ENCODE assay signal across 10 mouse cellular contexts in genomic region chrX:53233689-53234088, GRCm38 (mm10). TPM values are rescaled to one million over a fixed set of nuclear protein-coding genes. Genes with fewer than 3 reads are reported as not detected.
DNase-seq lines count a peak whose midpoint lies in the region; ATAC-seq and TF ChIP-seq lines count a peak whose summit lies in the region.
"Had no signal": no experiment of that assay in that cellular context is flagged by ENCODE, and none has a peak within 500 bp of the region (broad histone marks: within the 10 kb centered on the region; RNA-seq: fewer than 3 reads in every experiment).

No protein-coding gene starts in this region.

- H3K27ac ChIP-seq in heart, embryonic 11.5 days (ENCODE audit: low read depth, low read length), result no peak overlapping the region
- peak overlapping the region; percentile 39 for H3K27ac ChIP-seq in limb, embryonic 14.5 days (replicated peaks; ENCODE audit: low read depth, low read length)
- H3K27ac ChIP-seq in forebrain, embryonic 14.5 days (ENCODE audit: low read depth, low read length), result no peak overlapping the region
- H3K27ac ChIP-seq: midbrain, embryonic 10.5 days had no signal

- no peak overlapping the region for H3K9ac ChIP-seq in heart, embryonic 11.5 days (ENCODE audit: low read depth, low read length)
- H3K9ac ChIP-seq in limb, embryonic 14.5 days (ENCODE audit: low read depth, low read length, severe bottlenecking), result no peak overlapping the region
- no peak overlapping the region for H3K9ac ChIP-seq in forebrain, embryonic 14.5 days (ENCODE audit: low read length)

- 33% methylated on average over 4 of the region's 4 CpGs for WGBS in heart, embryonic 11.5 days (ENCODE audit: insufficient replicate concordance)
- WGBS in limb, embryonic 14.5 days, result 24% methylated on average over 4 of the region's 4 CpGs
- 38% methylated on average over 4 of the region's 4 CpGs for WGBS in forebrain, embryonic 14.5 days

- H3K27me3 ChIP-seq in heart, embryonic 11.5 days (ENCODE audit: control insufficient read depth, insufficient read depth, low read length), result no peaks in the 10 kb centered on the region
- H3K27me3 ChIP-seq in limb, embryonic 14.5 days (ENCODE audit: control insufficient read depth, insufficient read depth, low read length), result no peaks in the 10 kb centered on the region
- no peaks in the 10 kb centered on the region for H3K27me3 ChIP-seq in forebrain, embryonic 14.5 days (replicated peaks; ENCODE audit: control insufficient read depth, insufficient read depth, low read length)

- TF ChIP-seq CTCF in brain, embryonic 14.5 days (IDR thresholded peaks at IDR 0.05; ENCODE audit: borderline replicate concordance, extremely low read depth, insufficient read depth, insufficient read length), result peak; percentile 5; the same call in 1 of the 2 replicates

- intact Hi-C loops in gastrocnemius, postnatal 36 days (cut with DNase I), result no loop called here

- H3K36me3 ChIP-seq in heart, embryonic 11.5 days (ENCODE audit: control insufficient read depth, insufficient read depth, low read length), result no peaks in the 10 kb centered on the region
- no peaks in the 10 kb centered on the region for H3K36me3 ChIP-seq in limb, embryonic 14.5 days (ENCODE audit: control insufficient read depth, insufficient read depth, low read length)
- no peaks in the 10 kb centered on the region for H3K36me3 ChIP-seq in forebrain, embryonic 14.5 days (ENCODE audit: control insufficient read depth, insufficient read depth, low read length)
- H3K36me3 ChIP-seq: midbrain, embryonic 10.5 days had no signal

- H3K4me1 ChIP-seq in heart, embryonic 11.5 days (ENCODE audit: control insufficient read depth, insufficient read depth, low read length), result no peaks in the 10 kb centered on the region
- H3K4me1 ChIP-seq in limb, embryonic 14.5 days (ENCODE audit: control insufficient read depth, insufficient read depth, low read length), result no peaks in the 10 kb centered on the region
- no peaks in the 10 kb centered on the region for H3K4me1 ChIP-seq in forebrain, embryonic 14.5 days (ENCODE audit: control insufficient read depth, insufficient read depth, low read length)

- no peak overlapping the region for H3K4me2 ChIP-seq in heart, embryonic 11.5 days
- no peak overlapping the region for H3K4me2 ChIP-seq in limb, embryonic 14.5 days (replicated peaks; ENCODE audit: low read depth, low read length, severe bottlenecking)
- no peak overlapping the region for H3K4me2 ChIP-seq in forebrain, embryonic 14.5 days (ENCODE audit: low read length)

- TF ChIP-seq POLR2A in brain, embryonic 14.5 days (IDR thresholded peaks at IDR 0.05; ENCODE audit: borderline replicate concordance, extremely low read depth, insufficient read depth, insufficient read length, poor library complexity, severe bottlenecking), result no peak
- no peak for TF ChIP-seq POLR2A in limb, embryonic 14.5 days (IDR thresholded peaks at IDR 0.05; ENCODE audit: borderline replicate concordance, extremely low read depth, insufficient read depth, insufficient read length)

- ATAC-seq in heart, embryonic 11.5 days (replicated peaks; ENCODE audit: insufficient number of reproducible peaks, low FRiP score, low TSS enrichment), result no peak
- ATAC-seq in limb, embryonic 14.5 days (ENCODE audit: low FRiP score, low read depth), result peak; percentile 53; the same call in 1 of the 2 replicates
- no peak for ATAC-seq in forebrain, embryonic 14.5 days

- no peaks in the 10 kb centered on the region for H3K9me3 ChIP-seq in heart, embryonic 11.5 days (replicated peaks; ENCODE audit: control insufficient read depth, low read length)
- H3K9me3 ChIP-seq in limb, embryonic 14.5 days (ENCODE audit: control insufficient read depth, low read length), result no peaks in the 10 kb centered on the region
- H3K9me3 ChIP-seq in forebrain, embryonic 14.5 days (replicated peaks; ENCODE audit: control insufficient read depth, low read length), result no peaks in the 10 kb centered on the region
- H3K9me3 ChIP-seq: midbrain, embryonic 10.5 days had no signal

- peak; percentile 29 for DNase-seq in heart, postnatal 4 days
- peak; percentile 85 for DNase-seq in 416B (ENCODE audit: low read depth)
- peak; percentile 17 for DNase-seq in brain, embryonic 14.5 days (ENCODE audit: low read depth)
- DNase-seq in limb, embryonic 14.5 days (ENCODE audit: low spot score), result peak; percentile 54
- no peak for DNase-seq in forebrain, embryonic 14.5 days (ENCODE audit: low spot score)
- DNase-seq in cerebellum, postnatal 14 days, result no peak
- DNase-seq in gastrocnemius, postnatal 36 days, result no peak

- H3K4me3 ChIP-seq in heart, embryonic 11.5 days (ENCODE audit: low read depth, low read length), result no peak overlapping the region
- no peak overlapping the region for H3K4me3 ChIP-seq in limb, embryonic 14.5 days (replicated peaks; ENCODE audit: low read length)
- no peak overlapping the region for H3K4me3 ChIP-seq in forebrain, embryonic 14.5 days (ENCODE audit: low read depth, low read length)
- H3K4me3 ChIP-seq: midbrain, embryonic 10.5 days had no signal

RNA-seq across cellular contexts. Expression of gene Plac1, which starts 6.2 kb away (rescaled TPM):
- total RNA-seq in heart, postnatal 4 days (2021), result 1 to 10 TPM in 1 of 2 experiments, under 1 TPM in 1; 0.69 to 1.0 TPM
- polyA plus RNA-seq in heart, embryonic 11.5 days (2014; fragmentation: Nextera tagmentation; extraction: Ambion mirVana), result 11.4 and 14.9 TPM in 2 replicates
- 0.88 and 0.97 TPM in 2 replicates for polyA plus RNA-seq in brain, embryonic 14.5 days (2012; rRNA removed)
- 12.6 and 18.4 TPM in 2 replicates for polyA plus RNA-seq in limb, embryonic 14.5 days (2012; rRNA removed)
- 12.5 and 14.0 TPM in 2 replicates for polyA plus RNA-seq in limb, embryonic 14.5 days (2014; fragmentation: Nextera tagmentation; extraction: Ambion mirVana)
- 0.71 TPM in 1 of 2 replicates, not detected in the other for polyA plus RNA-seq in forebrain, embryonic 14.5 days (2014; fragmentation: Nextera tagmentation; extraction: Ambion mirVana)
- total RNA-seq in gastrocnemius, postnatal 36 days (2021), result not detected

RNA-seq across cellular contexts. Expression of gene Fam122b, which starts 35.9 kb away (rescaled TPM):
- 10 to 100 TPM; 16.6 to 17.3 TPM for total RNA-seq in heart, postnatal 4 days (2021)
- polyA plus RNA-seq in heart, embryonic 11.5 days (2014; fragmentation: Nextera tagmentation; extraction: Ambion mirVana), result 21.3 and 26.0 TPM in 2 replicates
- polyA plus RNA-seq in brain, embryonic 14.5 days (2012; rRNA removed), result 6.0 and 8.6 TPM in 2 replicates
- polyA plus RNA-seq in limb, embryonic 14.5 days (2012; rRNA removed), result 19.3 and 19.9 TPM in 2 replicates
- polyA plus RNA-seq in limb, embryonic 14.5 days (2014; fragmentation: Nextera tagmentation; extraction: Ambion mirVana), result 15.3 and 15.9 TPM in 2 replicates
- polyA plus RNA-seq in forebrain, embryonic 14.5 days (2014; fragmentation: Nextera tagmentation; extraction: Ambion mirVana), result 4.1 and 5.2 TPM in 2 replicates
- 1 to 10 TPM; 1.2 to 1.7 TPM for total RNA-seq in gastrocnemius, postnatal 36 days (2021)

RNA-seq across cellular contexts. Expression of gene Fam122c, which starts 39.5 kb away (rescaled TPM):
- total RNA-seq in heart, postnatal 4 days (2021), result not detected
- polyA plus RNA-seq in heart, embryonic 11.5 days (2014; fragmentation: Nextera tagmentation; extraction: Ambion mirVana), result not detected in 2 replicates
- polyA plus RNA-seq in brain, embryonic 14.5 days (2012; rRNA removed), result not detected in 2 replicates
- polyA plus RNA-seq in limb, embryonic 14.5 days (2012; rRNA removed), result not detected in 2 replicates
- not detected in 2 replicates for polyA plus RNA-seq in limb, embryonic 14.5 days (2014; fragmentation: Nextera tagmentation; extraction: Ambion mirVana)
- polyA plus RNA-seq in forebrain, embryonic 14.5 days (2014; fragmentation: Nextera tagmentation; extraction: Ambion mirVana), result not detected in 2 replicates
- total RNA-seq in gastrocnemius, postnatal 36 days (2021), result not detected
- polyA plus RNA-seq: heart, embryonic 14.5 days; midbrain, embryonic 10.5 days had no signal

Comparison
In these comparisons a context has a peak if more than half of its experiments do, and no peak if none do; other contexts are left out.
1. DNase-seq: peak in heart, postnatal 4 days (single experiment), 416B (single experiment), brain, embryonic 14.5 days (single experiment) and limb, embryonic 14.5 days (single experiment); none in forebrain, embryonic 14.5 days (single experiment), cerebellum, postnatal 14 days (0 of 2) and gastrocnemius, postnatal 36 days (0 of 2).